Mouse (Mus musculus) lung, postnatal 0 days (tissue): ENCODE data around the gene Ngb. TPM values are rescaled to one million over a fixed set of nuclear protein-coding genes. Genes with fewer than 3 reads are reported as not detected.

ENCODE experiments used
- ATAC-seq: fragments of 200-750 bp; cut with Nextera tagmentation; 2 replicates; pipeline ENCODE4 v1.8.0; 2017; ENCODE audit warnings: moderate library complexity
- DNase-seq: peaks from one replicate; pipeline ENCODE4 v3.0.0-alpha.2; 2016; ENCODE audit warnings: low spot score
- H3K27ac ChIP-seq: fragments of 300-500 bp; sonication (generic); 2 replicates; pipeline ENCODE4 v1.5.1; 2014; ENCODE audit warnings: antibody characterized with exemption, mild to moderate bottlenecking, low read length, mixed read lengths
- H3K27me3 ChIP-seq: fragments of 300-500 bp; sonication (generic); replicated peaks from 2 replicates; pipeline ENCODE4 v1.6.1; 2014; ENCODE audit warnings: low read length, mixed read lengths; ENCODE audit not compliant: insufficient read depth
- H3K36me3 ChIP-seq: fragments of 300-500 bp; sonication (generic); 2 replicates; pipeline ENCODE4 v1.6.1; 2014; ENCODE audit warnings: low read length, mixed read lengths; ENCODE audit not compliant: insufficient read depth
- H3K4me1 ChIP-seq: fragments of 300-500 bp; sonication (generic); 2 replicates; pipeline ENCODE4 v1.6.1; 2014; ENCODE audit warnings: antibody characterized with exemption, low read depth, low read length, mixed read lengths; ENCODE audit not compliant: insufficient read depth
- H3K4me2 ChIP-seq: fragments of 300-500 bp; sonication (generic); replicated peaks from 2 replicates; pipeline ENCODE4 v1.6.1; 2014; ENCODE audit warnings: low read depth, mild to moderate bottlenecking, low read length, moderate library complexity, mixed read lengths
- H3K4me3 ChIP-seq: fragments of 300-500 bp; sonication (generic); 2 replicates; pipeline ENCODE4 v1.5.1; 2014; ENCODE audit warnings: low read depth, low read length
- H3K9ac ChIP-seq: fragments of 300-500 bp; sonication (generic); replicated peaks from 2 replicates; pipeline ENCODE4 v1.6.1; 2014; ENCODE audit warnings: low read depth, mild to moderate bottlenecking
- H3K9me3 ChIP-seq: fragments of 300-500 bp; sonication (generic); 2 replicates; pipeline ENCODE4 v1.6.1; 2016; ENCODE audit warnings: low read length, mixed read lengths
- CTCF ChIP-seq: IDR thresholded peaks from 2 replicates; pipeline ENCODE4 v1.5.1; 2016; ENCODE audit warnings: antibody characterized with exemption, mild to moderate bottlenecking
- EP300 ChIP-seq: IDR thresholded peaks from 2 replicates; pipeline ENCODE4 v1.6.1; 2016; ENCODE audit warnings: antibody characterized with exemption, mild to moderate bottlenecking, control low read depth
- WGBS: fragments of 180-500 bp; shearing (Covaris S2); extraction: QIAGEN DNeasy Blood & Tissue Kit; methylation state at CpG from one replicate; pipeline ENCODE4 v1.1.7; 2014; 5-methylcytosine and 5-hydroxymethylcytosine counted together
- polyA plus RNA-seq: library from polyadenylated mRNA; unstranded; fragments of >200 nt; fragmentation: Nextera tagmentation; extraction: Ambion mirVana; gene quantifications from 2 replicates; pipeline ENCODE4 v1.2.1, GENCODE M21; 2015

Gene Ngb
- polyA plus RNA-seq: 3.0 and 3.9 TPM in 2 replicates

DNA sequence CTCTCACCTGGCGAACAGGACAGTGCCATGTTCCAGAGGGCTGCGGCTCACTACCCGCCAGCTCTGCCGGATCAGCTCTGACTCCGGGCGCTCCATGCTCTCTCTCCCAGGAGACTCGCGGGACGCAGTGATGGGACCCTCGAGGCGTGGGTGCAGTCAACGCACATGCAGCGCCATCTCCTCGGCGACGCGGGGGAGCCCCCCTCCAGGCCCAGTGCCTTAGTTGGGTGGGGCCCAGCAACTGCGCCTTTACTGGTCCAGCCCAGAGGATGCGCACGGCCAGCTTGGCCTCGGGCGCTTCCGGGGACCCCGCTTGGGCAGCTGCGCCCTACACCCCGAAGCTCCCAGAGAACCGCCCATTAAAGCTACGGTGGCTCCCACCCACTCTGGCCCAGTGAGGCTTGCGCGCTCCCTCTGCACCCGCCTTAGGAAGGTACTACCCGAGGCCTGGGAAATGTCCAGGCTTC lies at the start of gene Ngb:
TSS of gene Ngb (minus strand) at position 375 of the 467 bp plus-strand sequence.
- ATAC-seq: peak; percentile 30; the same call in 1 of the 2 replicates
- no peak for DNase-seq
- no peak for TF ChIP-seq CTCF
- no peak for TF ChIP-seq EP300

DNA sequence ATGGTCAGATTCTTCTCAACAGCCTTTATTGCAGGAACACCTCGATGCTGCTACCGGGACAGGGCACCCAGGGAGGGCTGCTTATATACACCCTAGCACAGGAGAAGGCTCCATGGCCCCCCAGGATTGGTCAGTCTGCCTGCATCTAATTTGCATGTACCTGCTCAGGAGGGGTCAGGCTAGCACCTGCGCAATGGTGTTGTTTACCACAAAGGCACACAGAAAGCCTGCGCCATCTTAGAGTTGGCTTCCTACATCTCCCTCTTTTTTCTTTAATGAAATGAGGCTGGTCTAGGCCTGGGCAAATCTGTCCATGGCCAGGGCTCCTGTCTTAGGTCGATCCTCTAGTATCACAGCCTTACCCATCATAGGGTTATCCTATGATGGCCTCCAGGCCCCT lies 47.1 kb upstream of the Ngb start:
- Histone ChIP-seq H3K4me2 (no peak overlapping the region), H3K4me3 (no peak overlapping the region), H3K27ac (no peak overlapping the region), H3K9me3 (no peaks in the 10 kb centered on the region), H3K36me3 (no peaks in the 10 kb centered on the region), H3K27me3 (no peaks in the 10 kb centered on the region), H3K9ac (no peak overlapping the region), H3K4me1 (peaks cover 6% of the 10 kb centered on the region; the same call in 1 of the 2 replicates)
- TF ChIP-seq CTCF (no peak), EP300 (no peak)
- DNase-seq (no peak), ATAC-seq (no peak)
- WGBS: 98% methylated on average over 5 of the region's 5 CpGs

More for the DNA sequence above, at the start of gene Ngb:
- H3K27ac ChIP-seq: no peak within 1 kb of the TSS
- 0 out of 2 replicates have a peak, but pooled peaks cover 6% of the 10 kb centered on the region for H3K27me3 ChIP-seq
- 0 out of 2 replicates have a peak, but pooled peaks cover 6% of the 10 kb centered on the region for H3K4me1 ChIP-seq
- no peak within 1 kb of the TSS for H3K9ac ChIP-seq
- no peaks in the 10 kb centered on the region for H3K36me3 ChIP-seq
- peak within 1 kb of the TSS; percentile 12; the same call in 1 of the 2 replicates for H3K4me3 ChIP-seq
- no peaks in the 10 kb centered on the region for H3K9me3 ChIP-seq
- WGBS: 4% methylated on average over 31 of the region's 32 CpGs
- H3K4me2 ChIP-seq: peak within 1 kb of the TSS; percentile 42

DNA sequence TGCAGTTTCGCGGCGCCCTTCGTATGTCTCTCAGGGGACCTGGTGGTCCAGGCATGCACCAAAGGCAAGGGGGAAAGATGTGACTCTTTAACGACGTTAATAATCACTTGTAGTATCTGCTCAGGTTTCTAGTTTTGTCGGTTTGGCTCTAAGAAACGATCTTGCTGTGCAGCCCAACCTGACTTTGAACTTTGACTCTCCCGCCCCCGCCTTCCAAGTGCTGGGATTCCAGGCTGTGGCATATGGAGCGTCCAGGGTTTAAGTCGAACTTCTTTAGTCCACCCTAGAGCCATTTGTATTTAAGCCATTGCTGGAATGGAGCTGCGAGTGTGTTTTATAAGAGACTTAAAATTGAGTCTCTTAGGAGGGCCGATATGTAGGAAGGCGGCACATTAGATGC lies 45.8 kb upstream of the Ngb start:
- TF ChIP-seq CTCF (no peak), EP300 (no peak)
- Histone ChIP-seq H3K9me3 (no peaks in the 10 kb centered on the region), H3K36me3 (no peaks in the 10 kb centered on the region), H3K27me3 (no peaks in the 10 kb centered on the region), H3K4me2 (peak overlapping the region; percentile 67), H3K9ac (peak overlapping the region; percentile 65), H3K4me3 (peak overlapping the region; percentile 82), H3K4me1 (peaks cover 6% of the 10 kb centered on the region; the same call in 1 of the 2 replicates), H3K27ac (peak overlapping the region; percentile 75)
- ATAC-seq (no peak), DNase-seq (no peak)
- WGBS: 15% methylated on average over 15 of the region's 15 CpGs

DNA sequence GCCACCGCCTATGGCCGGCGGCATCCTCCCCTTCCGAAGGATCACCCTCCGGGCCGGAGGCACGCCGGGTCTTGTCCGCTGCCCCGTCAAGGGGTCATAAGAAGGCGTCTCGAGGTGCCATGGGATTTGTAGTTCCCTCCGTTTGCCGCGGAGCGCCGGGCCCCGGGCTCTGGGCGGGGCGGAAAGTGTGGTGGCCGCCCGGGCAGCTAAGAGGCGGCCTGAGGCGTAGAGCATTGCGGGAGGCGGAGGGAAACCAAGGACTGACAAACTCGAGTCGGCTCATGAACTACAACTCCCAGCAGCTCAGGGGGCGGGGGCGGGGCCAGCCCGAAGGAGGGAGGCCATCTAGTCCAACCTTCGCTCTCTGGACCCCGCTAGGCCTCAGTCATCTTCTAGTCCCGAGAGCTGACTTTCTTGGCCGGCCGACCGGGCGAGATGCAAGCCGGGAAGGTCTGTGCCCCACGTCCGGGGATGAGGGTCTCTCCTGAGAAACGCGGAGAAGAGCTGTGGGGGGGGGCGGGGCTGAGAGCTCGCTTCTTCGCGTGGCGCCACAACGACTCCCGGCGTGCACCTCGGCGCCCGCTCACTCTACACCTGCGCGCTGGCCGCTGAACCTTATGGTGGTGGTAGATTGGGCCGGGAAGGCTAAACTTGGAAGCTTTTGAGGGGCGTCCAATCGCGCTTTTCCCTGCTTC lies 45.2 kb upstream of the Ngb start, which contains the start of gene Pomt2:
TSS of gene Pomt2 (minus strand) at position 574 of the 695 bp plus-strand sequence.
- no peaks in the 10 kb centered on the region for H3K36me3 ChIP-seq
- no peaks in the 10 kb centered on the region for H3K9me3 ChIP-seq
- no peaks in the 10 kb centered on the region for H3K27me3 ChIP-seq
- ATAC-seq (peak; percentile 97), DNase-seq (peak; percentile 99)
- H3K9ac ChIP-seq: peak within 1 kb of the TSS; percentile 65
- peak within 1 kb of the TSS; percentile 90 for H3K27ac ChIP-seq
- H3K4me2 ChIP-seq: peak within 1 kb of the TSS; percentile 67
- H3K4me3 ChIP-seq: peak within 1 kb of the TSS; percentile 82
- TF ChIP-seq CTCF (no peak), EP300 (peak; percentile 34; the same call in 1 of the 2 replicates)
- H3K4me1 ChIP-seq: peaks cover 6% of the 10 kb centered on the region; the same call in 1 of the 2 replicates
- WGBS: 2% methylated on average over 57 of the region's 61 CpGs

DNA sequence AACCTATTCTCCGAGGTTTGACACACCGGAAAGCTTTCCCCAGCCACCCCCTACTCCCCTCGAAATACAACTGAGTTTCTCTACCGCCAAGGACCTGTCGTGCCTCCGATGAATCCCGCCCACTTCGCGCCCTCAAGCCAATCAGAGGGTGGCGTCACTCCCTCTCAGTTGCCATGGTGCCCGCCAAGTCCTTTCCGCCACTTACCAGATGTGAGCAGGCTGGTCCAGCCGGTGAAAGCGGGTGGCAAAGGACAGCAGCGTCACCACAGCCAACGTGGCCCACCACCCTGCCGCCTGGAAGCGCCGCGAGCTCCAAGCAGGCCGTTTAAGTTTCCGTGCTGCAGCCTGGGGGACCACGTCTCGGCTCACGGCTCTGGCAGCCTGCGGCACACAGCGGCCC lies 44.6 kb upstream of the Ngb start, which contains the start of gene Gstz1:
TSS of gene Gstz1 (plus strand) at position 200 of the 400 bp plus-strand sequence.
- H3K36me3 ChIP-seq: no peaks in the 10 kb centered on the region
- H3K27me3 ChIP-seq: no peaks in the 10 kb centered on the region
- WGBS: 2% methylated on average over 27 of the region's 27 CpGs
- H3K4me3 ChIP-seq: peak within 1 kb of the TSS; percentile 82
- peaks cover 6% of the 10 kb centered on the region; the same call in 1 of the 2 replicates for H3K4me1 ChIP-seq
- peak within 1 kb of the TSS; percentile 67 for H3K4me2 ChIP-seq
- peak within 1 kb of the TSS; percentile 90 for H3K27ac ChIP-seq
- peak; percentile 84 for ATAC-seq
- TF ChIP-seq CTCF (peak; percentile 35), EP300 (no peak)
- DNase-seq: peak; percentile 96
- H3K9ac ChIP-seq: peak within 1 kb of the TSS; percentile 65
- no peaks in the 10 kb centered on the region for H3K9me3 ChIP-seq

DNA sequence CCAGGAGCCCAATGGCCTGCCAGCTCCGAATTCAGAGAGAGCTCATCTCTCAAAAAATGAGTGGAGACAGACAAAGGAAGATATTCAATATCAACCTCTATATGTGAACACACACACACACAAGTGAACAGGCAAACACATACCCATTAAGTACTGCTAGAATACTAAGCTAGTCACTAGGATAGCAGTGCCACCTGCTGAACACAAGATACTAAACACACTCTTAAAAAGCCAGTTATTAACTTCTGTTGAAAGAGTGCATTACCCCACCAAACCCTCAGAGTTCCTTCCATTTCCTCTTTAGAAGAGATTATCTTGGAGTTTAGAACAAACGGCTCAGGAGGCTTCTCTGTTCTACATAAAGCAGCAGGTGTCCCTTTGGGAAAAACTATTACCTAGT lies 39.8 kb upstream of the Ngb start:
- WGBS: 57% methylated on average over 2 of the region's 2 CpGs
- Histone ChIP-seq H3K9me3 (no peaks in the 10 kb centered on the region), H3K27me3 (no peaks in the 10 kb centered on the region), H3K4me1 (no peaks in the 10 kb centered on the region), H3K4me3 (no peak overlapping the region), H3K36me3 (no peaks in the 10 kb centered on the region), H3K4me2 (no peak overlapping the region), H3K9ac (no peak overlapping the region), H3K27ac (no peak overlapping the region)
- TF ChIP-seq EP300 (no peak), CTCF (peak; percentile 29; the same call in 1 of the 2 replicates)
- ATAC-seq: no peak
- DNase-seq: no peak
